Mouse (Mus musculus) heart, postnatal 4 days (tissue): Measurements from ENCODE around the gene Rmi2. TPM values are rescaled to one million over a fixed set of nuclear protein-coding genes. Genes with fewer than 3 reads are reported as not detected.
"Not testable (repeated sequence)": the region's sequence is repeated elsewhere in the genome, so short reads cannot be mapped to it uniquely, and the experiment has no call there.

Source experiments
- DNase-seq: peaks from one replicate; pipeline ENCODE4 v3.0.0; 2021
- total RNA-seq, 2 experiments: library from RNA; stranded (reverse); gene quantifications; 2 replicates each; pipeline ENCODE4 v1.2.3; 2021

Rmi2 gene
- total RNA-seq: 1 to 10 TPM; 5.1 to 5.5 TPM

DNA sequence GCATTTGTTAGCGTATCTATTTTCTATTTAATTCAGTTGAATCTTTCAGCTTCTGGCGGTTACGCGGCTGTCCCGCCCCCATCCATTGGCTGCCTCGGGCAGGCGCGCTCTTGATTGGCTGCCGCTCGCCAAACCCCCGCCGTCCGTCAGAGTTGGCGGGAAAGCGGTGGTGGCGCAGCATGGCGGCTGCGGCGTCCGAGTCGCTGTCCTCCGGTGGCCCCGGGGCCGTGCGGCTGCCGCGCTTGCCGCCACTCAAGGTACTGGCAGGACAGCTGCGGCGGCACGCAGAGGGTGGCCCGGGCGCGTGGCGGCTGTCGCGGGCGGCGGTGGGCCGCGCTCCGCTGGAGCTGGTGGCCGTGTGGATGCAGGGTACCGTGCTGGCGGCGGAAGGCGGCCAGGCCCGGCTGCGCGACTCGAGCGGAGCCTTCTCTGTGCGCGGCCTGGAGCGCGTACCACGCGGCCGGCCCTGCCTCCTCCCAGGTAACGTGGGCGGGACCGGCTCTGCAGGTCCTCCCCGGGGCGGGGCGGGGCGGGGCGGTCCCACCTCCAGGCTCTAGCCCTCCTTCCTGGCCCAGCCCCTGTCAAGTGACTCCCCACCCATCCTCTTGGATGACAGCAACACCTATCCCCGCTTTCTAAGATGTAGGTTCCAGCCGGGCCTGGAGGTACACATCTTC, at the start of gene Rmi2:
Gene Rmi2 (plus strand): TSS at position 149 of the 677 bp plus-strand sequence.
- peak; percentile 90 for DNase-seq

GRCm38 (mm10) chr16:10785371-10786231, 49.3 kb upstream of the Rmi2 start, which contains the start of gene Socs1:
Gene Socs1 (minus strand): TSS chr16:10785536.
- peak; percentile 90 for DNase-seq

GRCm38 (mm10) chr16:10786288-10786687, 48.6 kb upstream of the Rmi2 start:
- DNase-seq: peak; percentile 88

- DNase-seq: peak; percentile 54
Observed at GRCm38 (mm10) chr16:10786782-10787547, 47.9 kb upstream of the Rmi2 start.

GRCm38 (mm10) chr16:10787548-10788058, 47.3 kb upstream of the Rmi2 start:
- DNase-seq: no peak

GRCm38 (mm10) chr16:10788271-10788670, 46.6 kb upstream of the Rmi2 start, which contains the start of gene Tnp2:
Gene Tnp2 (minus strand): TSS chr16:10788660.
- DNase-seq: no peak

DNA sequence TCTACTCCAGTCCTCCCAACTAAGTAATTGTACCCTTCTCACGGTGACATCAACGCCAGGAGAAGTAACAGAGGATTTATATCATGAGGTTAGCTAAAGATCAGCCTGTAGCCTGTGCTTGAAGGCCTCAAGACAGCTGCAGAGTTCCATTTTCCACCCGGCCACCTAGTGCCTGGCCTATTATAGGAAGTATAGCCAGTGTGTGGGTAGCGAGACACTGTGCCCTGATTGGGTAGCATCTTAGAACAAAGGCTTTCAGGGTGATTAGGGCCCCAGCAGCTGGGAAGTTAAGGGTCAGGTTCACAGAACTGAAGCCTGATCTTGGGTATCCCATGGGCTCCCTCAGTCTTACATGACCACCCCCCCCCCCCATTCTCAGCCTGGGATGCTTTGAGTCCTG, 46.0 kb upstream of the Rmi2 start:
- no peak for DNase-seq

DNA sequence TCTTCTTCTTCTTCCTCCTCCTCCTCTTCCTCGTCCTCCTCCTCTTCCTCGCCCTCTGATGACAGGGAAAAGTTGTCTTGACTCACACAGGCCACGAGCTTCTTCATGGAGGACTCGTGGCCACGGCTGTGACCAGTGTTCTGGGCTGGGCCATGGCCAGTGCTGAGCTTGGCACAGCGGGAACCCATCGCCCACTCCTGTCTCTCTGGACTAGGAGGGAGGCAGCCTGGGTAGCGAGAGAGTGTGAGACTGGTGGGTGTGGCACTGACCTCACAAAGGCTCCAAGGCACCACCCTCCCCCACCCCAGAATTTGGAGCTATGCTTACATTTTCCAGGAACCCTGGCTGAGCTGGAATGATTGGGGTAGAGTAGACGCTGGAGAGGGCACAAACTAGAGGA, 44.2 kb upstream of the Rmi2 start, which contains the start of gene Prm3:
Gene Prm3 (minus strand): TSS at position 213 of the 400 bp plus-strand sequence.
- DNase-seq: no peak

DNA sequence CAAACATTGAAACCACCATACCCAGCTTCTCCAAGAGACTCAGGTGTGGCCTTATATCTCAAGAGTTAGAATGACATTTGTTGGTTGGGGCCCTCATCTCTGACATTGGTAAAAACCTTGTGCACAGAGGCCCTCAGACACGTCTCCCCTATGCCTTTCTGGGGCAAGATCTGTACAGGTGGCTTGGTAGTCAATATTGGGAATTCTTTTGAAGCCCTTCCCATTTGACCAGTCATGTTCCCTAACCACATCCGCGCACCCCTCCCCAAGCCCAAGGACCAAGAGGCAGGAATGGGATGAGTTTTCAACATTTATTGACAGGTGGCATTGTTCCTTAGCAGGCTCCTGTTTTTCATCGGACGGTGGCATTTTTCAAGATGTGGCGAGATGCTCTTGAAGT, 38.8 kb upstream of the Rmi2 start, which contains the start of gene Prm2:
Gene Prm2 (minus strand): TSS at position 101 of the 400 bp plus-strand sequence.
- no peak for DNase-seq

DNA sequence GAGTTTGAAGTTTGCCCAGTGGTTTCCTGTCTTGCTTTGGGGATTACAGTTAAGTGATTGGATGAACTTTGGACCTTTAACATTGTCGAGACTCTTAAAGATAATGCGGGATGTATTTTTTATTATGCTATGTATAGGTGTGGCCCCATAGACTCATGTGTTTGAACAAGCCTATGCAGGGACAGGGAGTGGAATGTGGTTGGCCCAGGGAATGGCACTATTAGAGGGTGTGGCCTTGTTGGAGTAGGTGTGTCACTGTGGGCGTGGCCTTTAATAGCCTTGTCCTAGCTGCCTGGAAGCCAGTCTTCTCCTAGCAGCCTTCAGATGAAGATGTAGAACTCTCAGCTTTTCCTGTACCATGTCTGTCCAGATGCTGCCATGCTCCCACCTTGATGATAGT, 32.4 kb upstream of the Rmi2 start:
- DNase-seq: not testable (repeated sequence)

- no peak for DNase-seq
Observed at GRCm38 (mm10) chr16:10805789-10806527, 28.9 kb upstream of the Rmi2 start, which contains the start of gene Prm1. Gene Prm1 (minus strand): TSS chr16:10805839.

GRCm38 (mm10) chr16:10810376-10810775, 24.5 kb upstream of the Rmi2 start:
- no peak for DNase-seq

DNA sequence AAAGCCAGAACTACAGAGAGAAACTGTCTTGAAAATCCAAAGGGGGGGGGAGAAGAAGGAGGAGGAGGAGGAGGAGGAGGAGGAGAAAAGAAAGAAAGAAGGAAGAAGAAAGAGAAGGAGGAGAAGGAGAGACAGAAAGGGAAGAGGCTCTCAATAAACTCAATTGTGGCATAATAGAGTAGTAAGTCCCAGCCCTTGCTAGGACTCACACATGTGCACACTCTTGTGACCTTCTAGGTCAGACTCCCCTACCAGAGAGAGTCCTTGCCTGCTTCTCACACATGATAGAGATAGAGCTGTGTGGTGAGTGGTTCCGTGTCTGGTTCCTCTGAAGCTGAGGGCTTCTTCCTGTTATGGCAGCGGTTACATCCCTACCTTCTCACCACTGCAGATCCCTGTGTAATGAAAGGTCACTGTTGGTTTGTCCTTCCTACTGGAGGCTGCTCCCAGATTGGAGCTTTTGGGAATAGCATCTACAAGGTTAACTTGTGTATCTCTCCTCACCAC, 21.9 kb upstream of the Rmi2 start, which contains the start of gene Gm11172:
Gene Gm11172 (plus strand): TSS at position 51 of the 507 bp plus-strand sequence.
- DNase-seq: no peak

- DNase-seq: no peak
Observed at GRCm38 (mm10) chr16:10813726-10814125, 21.1 kb upstream of the Rmi2 start.

DNA sequence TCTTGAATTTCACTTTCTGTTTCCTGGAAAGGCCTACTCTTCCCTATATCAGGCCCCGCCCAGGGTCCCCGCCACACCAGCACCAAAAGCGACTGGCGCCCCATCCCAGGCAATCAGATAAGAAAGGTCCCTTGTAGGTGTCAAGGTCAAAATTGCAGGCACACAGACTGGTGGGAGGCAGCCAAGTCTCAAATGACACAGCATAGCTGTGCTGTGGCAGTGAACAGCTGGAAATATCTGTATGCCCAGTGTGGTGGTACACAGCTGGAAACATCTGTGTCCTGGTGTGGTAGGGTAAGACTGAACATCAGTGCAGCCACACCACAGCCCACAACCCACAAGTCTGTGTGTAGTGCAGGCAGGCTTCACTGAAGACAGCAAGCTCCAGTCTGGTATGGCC, 20.0 kb upstream of the Rmi2 start:
- DNase-seq: no peak

GRCm38 (mm10) chr16:10818579-10819135, 16.2 kb upstream of the Rmi2 start:
- DNase-seq: no peak

GRCm38 (mm10) chr16:10819966-10820365, 14.9 kb upstream of the Rmi2 start:
- no peak for DNase-seq

GRCm38 (mm10) chr16:10821387-10821786, 13.5 kb upstream of the Rmi2 start:
- DNase-seq: no peak

DNA sequence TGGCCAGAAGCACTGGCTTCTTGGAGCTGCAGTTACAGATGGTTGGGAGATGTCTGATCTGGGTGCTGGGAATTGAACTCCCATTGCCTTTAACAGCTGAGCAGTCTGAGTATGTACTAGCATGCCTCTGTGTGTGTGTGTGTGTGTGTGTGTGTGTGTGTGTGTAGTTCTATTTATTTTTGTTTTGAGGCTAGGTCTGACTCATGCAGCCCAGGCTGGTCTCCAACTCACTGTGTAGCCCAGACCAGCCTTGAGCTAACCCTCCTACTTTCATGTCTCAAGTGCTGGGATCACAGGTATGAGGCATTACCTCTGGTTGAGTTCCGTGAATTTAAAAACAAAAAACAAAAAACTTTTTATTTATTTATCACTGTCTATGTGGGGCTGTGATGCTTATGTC, 10.3 kb upstream of the Rmi2 start:
- DNase-seq: no peak

- no peak for DNase-seq
Observed at GRCm38 (mm10) chr16:10825840-10826239, 9.0 kb upstream of the Rmi2 start.

DNA sequence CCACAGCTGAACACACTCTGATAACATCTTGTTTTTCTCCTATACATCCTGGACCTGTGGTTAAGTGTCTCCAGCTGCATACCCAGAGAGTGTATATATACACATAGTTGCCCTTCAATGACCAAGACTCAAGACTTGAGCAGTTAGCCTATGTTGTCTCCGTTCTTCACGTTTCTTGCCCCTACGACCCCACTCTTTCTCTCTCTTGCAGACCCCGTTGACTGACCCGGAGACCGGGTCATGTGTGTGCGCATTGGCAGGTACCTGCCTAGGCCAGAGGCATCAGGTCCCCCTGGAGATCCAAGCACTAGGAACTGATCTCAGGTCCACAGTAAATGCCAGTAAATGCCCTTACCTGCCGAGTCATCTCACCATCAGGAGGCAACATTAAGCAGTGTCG, 7.6 kb upstream of the Rmi2 start:
- no peak for DNase-seq
